Mouse (Mus musculus) intestine, embryonic 15.5 days (tissue): ENCODE data around the gene H13. TPM values are rescaled to one million over a fixed set of nuclear protein-coding genes. Genes with fewer than 3 reads are reported as not detected.

Experiments
- ATAC-seq: fragments of 200-750 bp; cut with Nextera tagmentation; 2 replicates; pipeline ENCODE4 v1.8.0; 2017; ENCODE audit warnings: moderate TSS enrichment, moderate library complexity
- H3K27ac ChIP-seq: fragments of 300-500 bp; sonication (generic); 2 replicates; pipeline ENCODE4 v1.5.1; 2015; ENCODE audit warnings: mild to moderate bottlenecking, inconsistent platforms
- H3K27me3 ChIP-seq: fragments of 300-500 bp; sonication (generic); replicated peaks from 2 replicates; pipeline ENCODE4 v1.6.1; 2015; ENCODE audit warnings: inconsistent platforms
- H3K36me3 ChIP-seq: fragments of 300-500 bp; sonication (generic); 2 replicates; pipeline ENCODE4 v1.6.1; 2015; ENCODE audit warnings: inconsistent platforms
- H3K4me1 ChIP-seq: fragments of 300-500 bp; sonication (generic); replicated peaks from 2 replicates; pipeline ENCODE4 v1.6.1; 2015; ENCODE audit warnings: inconsistent platforms
- H3K4me2 ChIP-seq: fragments of 300-500 bp; sonication (generic); replicated peaks from 2 replicates; pipeline ENCODE4 v1.6.1; 2015; ENCODE audit warnings: mild to moderate bottlenecking, inconsistent platforms
- H3K4me3 ChIP-seq: fragments of 300-500 bp; sonication (generic); replicated peaks from 2 replicates; pipeline ENCODE4 v1.5.1; 2015; ENCODE audit warnings: inconsistent platforms
- H3K9ac ChIP-seq: fragments of 300-500 bp; sonication (generic); 2 replicates; pipeline ENCODE4 v1.6.1; 2015; ENCODE audit warnings: inconsistent platforms
- H3K9me3 ChIP-seq: fragments of 300-500 bp; sonication (generic); 2 replicates; pipeline ENCODE4 v1.6.1; 2016; ENCODE audit warnings: inconsistent platforms
- WGBS: fragments of 180-500 bp; shearing (Covaris S2); methylation state at CpG from one replicate; pipeline ENCODE4 v1.1.7; 2015; 5-methylcytosine and 5-hydroxymethylcytosine counted together
- polyA plus RNA-seq: library from polyadenylated mRNA; unstranded; fragments of >200 nt; fragmentation: Nextera tagmentation; extraction: Ambion mirVana; gene quantifications from 2 replicates; pipeline ENCODE4 v1.2.1, GENCODE M21; 2015

The H13 gene
- polyA plus RNA-seq, 1 experiment from 2014 or later: 115 TPM

DNA sequence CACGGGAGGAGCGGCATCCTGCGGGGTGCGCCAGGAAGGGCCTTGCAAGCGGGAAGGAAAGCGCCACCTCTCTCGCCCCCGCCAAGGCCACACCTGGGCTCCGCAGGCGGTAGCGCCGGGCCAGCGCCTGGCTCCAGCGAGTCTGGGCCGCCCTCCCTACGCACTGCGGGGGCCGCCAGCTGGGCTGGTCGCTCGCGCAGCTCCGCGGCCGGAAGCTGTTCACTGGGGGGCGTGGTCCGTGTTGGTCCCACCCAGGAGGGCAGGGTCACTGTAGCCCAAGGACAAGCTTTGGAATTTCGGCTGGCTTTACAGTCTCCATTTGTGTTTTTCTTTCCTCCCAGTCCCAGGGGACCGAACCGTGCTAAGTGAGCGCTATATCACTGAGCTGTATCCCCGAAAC lies 38.4 kb downstream of the H13 start:
- peak overlapping the region; percentile 39 for H3K4me3 ChIP-seq
- H3K4me2 ChIP-seq: peak overlapping the region; percentile 64
- ATAC-seq: peak; percentile 97
- no peaks in the 10 kb centered on the region for H3K9me3 ChIP-seq
- peaks cover 31% of the 10 kb centered on the region for H3K4me1 ChIP-seq
- H3K27me3 ChIP-seq: no peaks in the 10 kb centered on the region
- peak overlapping the region; percentile 90 for H3K27ac ChIP-seq
- peak overlapping the region; percentile 62 for H3K9ac ChIP-seq
- 3% methylated on average over 31 of the region's 31 CpGs for WGBS
- peaks cover 32% of the 10 kb centered on the region for H3K36me3 ChIP-seq

DNA sequence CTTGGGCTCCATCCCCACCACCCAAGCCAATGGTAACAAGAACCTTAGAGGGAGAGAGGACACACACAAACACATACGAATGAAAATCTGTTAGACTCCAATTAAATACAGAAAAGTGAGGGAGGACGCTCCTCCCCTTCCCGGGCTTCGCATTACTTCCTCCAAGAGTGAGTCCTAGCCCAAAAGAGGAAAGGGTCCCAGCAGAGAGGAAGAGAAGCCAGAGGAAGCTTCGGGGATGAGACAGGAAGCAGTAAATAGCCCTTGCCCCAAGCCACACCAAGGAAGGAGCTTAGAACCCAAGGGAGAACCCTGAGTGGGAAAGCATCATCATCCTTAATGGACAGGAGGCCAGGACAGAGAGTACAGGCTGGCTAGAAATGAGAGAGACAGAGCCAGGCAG lies 39.8 kb downstream of the H13 start:
- H3K9ac ChIP-seq: no peak overlapping the region
- H3K27me3 ChIP-seq: no peaks in the 10 kb centered on the region
- ATAC-seq: no peak
- WGBS: 91% methylated on average over 5 of the region's 5 CpGs
- peaks cover 19% of the 10 kb centered on the region for H3K36me3 ChIP-seq
- H3K4me2 ChIP-seq: no peak overlapping the region
- no peaks in the 10 kb centered on the region for H3K9me3 ChIP-seq
- no peak overlapping the region for H3K4me3 ChIP-seq
- H3K4me1 ChIP-seq: peaks cover 31% of the 10 kb centered on the region
- H3K27ac ChIP-seq: no peak overlapping the region

DNA sequence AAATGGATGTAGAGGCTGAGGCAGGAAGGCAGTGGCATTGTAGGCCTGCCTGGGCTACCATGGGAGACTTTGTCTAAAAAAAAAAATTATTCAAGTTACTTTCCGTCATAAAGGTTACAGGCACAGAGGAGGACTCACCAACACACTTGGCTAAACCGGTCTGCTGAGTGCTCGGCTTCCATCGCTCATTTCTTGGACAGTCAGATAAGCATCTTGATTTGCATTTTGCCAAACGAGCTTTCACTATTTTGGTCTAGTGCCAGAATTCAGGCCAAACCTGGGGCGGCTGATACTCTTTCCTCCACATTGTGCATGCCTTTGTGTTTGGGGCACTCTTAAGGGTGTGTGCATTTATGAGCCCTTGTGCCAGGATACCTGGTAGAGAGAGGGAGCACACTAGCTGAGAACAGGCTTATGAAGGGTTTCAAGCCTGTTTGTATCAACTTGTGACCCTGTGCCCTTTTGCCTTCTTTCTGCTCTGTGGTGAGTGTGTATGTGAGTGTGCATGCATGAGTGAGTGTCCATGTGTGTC lies 47.0 kb downstream of the H13 start:
- Histone ChIP-seq H3K27ac (no peak overlapping the region), H3K9me3 (no peaks in the 10 kb centered on the region), H3K27me3 (no peaks in the 10 kb centered on the region), H3K4me1 (peaks cover 2% of the 10 kb centered on the region; the same call in 1 of the 2 replicates), H3K4me3 (no peak overlapping the region), H3K36me3 (no peaks in the 10 kb centered on the region), H3K9ac (no peak overlapping the region), H3K4me2 (no peak overlapping the region)
- 59% methylated on average over 6 of the region's 6 CpGs for WGBS
- 0 out of 2 replicates have a peak, but pooled peaks have one; percentile 21 for ATAC-seq

DNA sequence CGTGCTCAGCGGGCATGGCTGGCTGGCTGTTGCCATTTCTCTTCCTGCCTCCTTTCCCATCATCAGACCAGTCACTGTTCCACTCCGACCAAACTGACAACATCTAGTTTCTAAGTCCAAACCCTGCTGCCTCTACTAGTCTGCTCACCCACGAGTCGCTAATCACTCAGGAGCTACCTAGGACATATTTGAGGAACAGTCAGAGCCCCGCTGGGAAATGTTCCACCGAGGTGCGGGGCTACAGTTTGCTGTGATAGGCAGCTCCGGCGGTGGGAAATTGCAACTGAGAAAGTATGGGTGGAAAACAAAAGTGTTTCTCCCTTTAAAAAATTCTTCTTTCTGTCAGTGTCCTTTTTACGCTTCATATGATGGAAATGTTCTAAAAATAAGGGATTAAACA lies 48.4 kb downstream of the H13 start:
- Histone ChIP-seq H3K4me3 (no peak overlapping the region), H3K4me1 (peaks cover 2% of the 10 kb centered on the region; the same call in 1 of the 2 replicates), H3K9ac (no peak overlapping the region), H3K9me3 (no peaks in the 10 kb centered on the region), H3K27ac (no peak overlapping the region), H3K27me3 (no peaks in the 10 kb centered on the region), H3K36me3 (no peaks in the 10 kb centered on the region), H3K4me2 (no peak overlapping the region)
- WGBS: 66% methylated on average over 11 of the region's 11 CpGs
- no peak for ATAC-seq

DNA sequence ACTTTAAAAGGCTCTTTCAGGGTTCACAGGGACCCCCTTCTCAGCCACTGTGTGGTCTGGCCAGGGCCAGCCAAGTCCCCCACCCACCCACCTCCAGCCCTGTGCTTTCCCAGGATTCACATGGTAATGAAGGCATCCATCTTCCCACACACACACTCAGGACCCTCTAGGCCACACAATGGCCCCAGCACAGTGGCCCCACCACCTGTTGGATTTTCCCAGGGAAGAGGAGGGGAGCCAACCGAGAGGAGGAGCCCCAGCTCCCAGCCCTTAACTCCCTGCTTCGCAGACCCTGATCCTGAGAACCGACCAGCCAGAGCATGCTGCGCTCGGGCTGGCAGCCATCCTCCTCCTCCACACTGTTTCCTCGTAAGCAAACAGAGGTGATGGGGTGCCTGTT lies 48.8 kb downstream of the H13 start:
- Histone ChIP-seq H3K27me3 (no peaks in the 10 kb centered on the region), H3K9me3 (no peaks in the 10 kb centered on the region), H3K4me2 (no peak overlapping the region), H3K4me3 (no peak overlapping the region), H3K4me1 (peaks cover 2% of the 10 kb centered on the region; the same call in 1 of the 2 replicates), H3K36me3 (no peaks in the 10 kb centered on the region), H3K27ac (no peak overlapping the region), H3K9ac (no peak overlapping the region)
- 40% methylated on average over 6 of the region's 6 CpGs for WGBS
- peak; percentile 38; the same call in 1 of the 2 replicates for ATAC-seq

DNA sequence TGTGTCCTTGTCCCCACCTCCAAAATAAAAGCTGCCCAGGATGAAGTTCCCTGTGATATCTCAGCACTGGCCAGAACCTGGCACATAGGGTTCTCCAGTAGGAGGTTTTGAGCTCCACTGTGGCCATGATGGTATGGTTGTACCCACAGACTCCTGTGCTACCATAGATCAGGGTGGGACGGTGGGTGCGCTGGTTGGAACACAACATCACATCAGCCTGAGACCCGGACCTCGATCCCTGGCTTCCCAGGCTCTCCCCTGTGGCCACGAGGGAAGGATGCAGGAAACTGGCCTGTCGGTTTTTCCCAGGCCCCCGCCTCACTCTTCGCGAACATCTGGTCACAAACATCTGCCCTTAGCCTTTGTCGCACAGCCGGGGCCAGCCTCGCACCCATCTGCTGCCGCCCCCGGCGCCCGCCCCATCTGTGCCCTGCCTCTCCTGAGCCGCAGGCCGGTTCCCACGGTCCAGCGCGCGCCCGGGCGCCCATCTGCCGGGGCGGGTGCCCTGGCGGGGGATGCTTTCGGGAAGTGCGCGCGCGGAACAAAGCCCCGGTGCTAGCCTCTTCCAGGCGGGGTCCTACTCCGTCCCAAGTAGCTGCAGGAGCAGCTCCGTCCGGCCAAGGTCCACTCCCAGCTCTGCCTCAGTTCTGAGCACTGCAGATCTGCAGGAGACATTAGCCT lies 54.5 kb downstream of the H13 start:
- Histone ChIP-seq H3K27me3 (no peaks in the 10 kb centered on the region), H3K4me2 (peak overlapping the region; percentile 83), H3K9me3 (no peaks in the 10 kb centered on the region), H3K4me1 (peaks cover 39% of the 10 kb centered on the region), H3K27ac (no peak overlapping the region; the same call in 1 of the 2 replicates), H3K9ac (peak overlapping the region; percentile 59), H3K4me3 (peak overlapping the region; percentile 31), H3K36me3 (no peaks in the 10 kb centered on the region)
- peak; percentile 48 for ATAC-seq
- WGBS: 4% methylated on average over 37 of the region's 37 CpGs

DNA sequence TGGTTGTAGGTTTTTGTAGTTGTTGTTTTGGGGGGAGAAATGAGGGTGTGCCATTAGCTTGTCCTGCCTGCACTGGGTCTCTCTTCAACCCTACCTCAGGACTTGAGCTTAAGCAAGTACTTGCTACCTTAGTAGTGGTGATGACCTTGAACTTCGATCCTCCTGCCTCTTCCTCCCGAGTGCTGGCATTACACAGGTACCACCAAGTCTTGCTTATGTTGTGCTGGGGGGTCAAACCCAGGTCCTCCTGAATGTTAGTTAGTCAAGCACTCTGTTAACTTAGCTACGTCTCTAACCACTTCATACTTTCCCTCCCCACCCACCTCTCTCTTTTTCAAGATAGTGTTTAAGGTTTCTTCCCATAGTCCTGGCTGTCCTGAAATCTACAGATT lies 55.1 kb downstream of the H13 start:
- H3K4me2 ChIP-seq: peak overlapping the region; percentile 83
- peak overlapping the region; percentile 59; the same call in 1 of the 2 replicates for H3K9ac ChIP-seq
- H3K27me3 ChIP-seq: no peaks in the 10 kb centered on the region
- no peaks in the 10 kb centered on the region for H3K9me3 ChIP-seq
- no peak for ATAC-seq
- H3K4me1 ChIP-seq: peaks cover 44% of the 10 kb centered on the region
- H3K27ac ChIP-seq: no peak overlapping the region
- whole genome bisulfite sequencing: 56% methylated on average over 3 of the region's 3 CpGs
- H3K36me3 ChIP-seq: no peaks in the 10 kb centered on the region
- H3K4me3 ChIP-seq: peak overlapping the region; percentile 31

DNA sequence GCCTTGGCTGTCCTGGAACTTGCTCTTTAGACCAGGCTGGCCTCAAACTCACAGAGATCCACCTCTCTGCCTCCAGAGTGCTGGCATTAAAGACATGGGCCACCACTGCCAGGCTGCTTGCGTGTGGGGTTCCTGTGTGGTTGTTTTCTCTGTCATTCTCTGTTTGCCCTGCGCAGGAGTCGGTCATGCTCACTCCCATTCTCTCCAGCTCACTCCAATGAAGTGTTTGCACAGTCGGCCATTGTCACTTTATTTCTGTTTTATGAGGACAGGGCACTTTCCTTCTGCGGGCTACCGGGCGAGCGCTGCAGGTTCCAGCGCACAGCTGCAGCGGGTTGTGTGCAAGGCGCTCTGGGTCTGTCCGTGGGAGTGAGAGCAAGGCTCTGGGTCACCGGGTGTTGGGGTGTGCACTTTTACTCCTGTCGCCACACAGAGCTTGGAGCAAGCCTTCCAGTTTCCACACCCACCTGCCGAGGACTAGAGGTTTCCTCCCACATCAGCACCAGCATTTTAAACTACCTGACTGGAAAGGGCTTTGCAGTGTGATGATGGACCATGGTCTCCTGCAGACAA lies 56.0 kb downstream of the H13 start:
- WGBS: 48% methylated on average over 15 of the region's 15 CpGs
- Histone ChIP-seq H3K4me3 (no peak overlapping the region), H3K4me2 (peak overlapping the region; percentile 27; the same call in 1 of the 2 replicates), H3K9me3 (no peaks in the 10 kb centered on the region), H3K27ac (0 out of 2 replicates have a peak overlapping the region, but pooled peaks have one; percentile 34), H3K36me3 (no peaks in the 10 kb centered on the region), H3K27me3 (no peaks in the 10 kb centered on the region), H3K4me1 (peaks cover 54% of the 10 kb centered on the region), H3K9ac (no peak overlapping the region)
- no peak for ATAC-seq

DNA sequence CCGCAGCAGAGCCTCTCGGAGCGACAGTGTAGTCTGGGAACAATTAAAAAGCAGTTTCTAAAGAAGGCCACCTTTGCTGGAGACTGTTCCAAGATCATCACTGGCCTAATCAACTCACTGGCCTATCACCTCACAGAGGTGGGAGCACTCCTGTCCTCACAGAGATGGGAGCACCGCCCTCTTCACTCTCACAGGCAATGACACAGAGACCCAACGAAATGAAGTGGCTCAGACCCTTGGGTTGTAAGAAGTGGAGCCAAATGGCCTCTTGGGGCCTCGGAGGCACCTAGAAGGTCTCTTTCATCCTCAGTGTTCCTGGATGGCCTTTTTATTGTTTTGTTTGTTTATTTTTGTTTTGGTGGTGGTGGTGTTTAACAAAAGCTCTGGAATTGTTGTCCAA lies 57.0 kb downstream of the H13 start:
- H3K36me3 ChIP-seq: no peaks in the 10 kb centered on the region
- H3K27ac ChIP-seq: 0 out of 2 replicates have a peak overlapping the region, but pooled peaks have one; percentile 56
- no peak overlapping the region for H3K9ac ChIP-seq
- no peaks in the 10 kb centered on the region for H3K9me3 ChIP-seq
- no peaks in the 10 kb centered on the region for H3K27me3 ChIP-seq
- no peak overlapping the region for H3K4me2 ChIP-seq
- 89% methylated on average over 6 of the region's 6 CpGs for WGBS
- H3K4me3 ChIP-seq: no peak overlapping the region
- ATAC-seq: no peak
- H3K4me1 ChIP-seq: peaks cover 56% of the 10 kb centered on the region

DNA sequence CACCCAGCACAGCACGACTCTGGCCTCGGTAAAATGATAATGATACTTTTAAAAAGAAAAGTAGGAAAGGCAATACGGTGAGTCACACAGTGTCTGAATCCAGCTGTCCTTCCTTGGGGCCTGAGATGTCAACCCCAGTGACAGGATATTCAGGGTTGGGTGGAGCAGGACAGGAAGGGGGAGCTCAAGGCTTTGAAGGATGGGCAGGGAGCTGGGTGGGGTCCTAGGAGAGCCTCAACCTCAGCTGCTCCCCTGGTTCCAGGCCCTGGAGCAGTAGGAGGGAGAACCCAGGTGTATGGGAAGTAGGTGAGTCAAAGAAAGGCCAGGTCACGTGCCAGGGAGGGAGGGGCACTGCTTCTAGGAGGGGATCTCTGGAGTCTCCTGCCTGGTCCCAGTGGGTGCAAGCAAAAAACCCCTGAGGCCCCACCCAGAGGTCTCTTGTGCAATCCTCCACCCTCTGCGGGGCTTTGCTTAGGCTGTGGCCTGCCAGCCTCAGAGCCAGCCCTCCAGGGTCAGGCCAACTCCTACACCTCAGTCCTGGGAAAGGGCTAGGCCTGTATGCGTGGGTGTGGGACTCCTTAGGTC lies 57.6 kb downstream of the H13 start:
- no peaks in the 10 kb centered on the region for H3K36me3 ChIP-seq
- peaks cover 56% of the 10 kb centered on the region for H3K4me1 ChIP-seq
- no peaks in the 10 kb centered on the region for H3K27me3 ChIP-seq
- peak overlapping the region; percentile 56 for H3K27ac ChIP-seq
- 38% methylated on average over 6 of the region's 6 CpGs for WGBS
- no peak overlapping the region for H3K4me3 ChIP-seq
- H3K9ac ChIP-seq: no peak overlapping the region
- no peaks in the 10 kb centered on the region for H3K9me3 ChIP-seq
- peak; percentile 13; the same call in 1 of the 2 replicates for ATAC-seq
- H3K4me2 ChIP-seq: no peak overlapping the region

DNA sequence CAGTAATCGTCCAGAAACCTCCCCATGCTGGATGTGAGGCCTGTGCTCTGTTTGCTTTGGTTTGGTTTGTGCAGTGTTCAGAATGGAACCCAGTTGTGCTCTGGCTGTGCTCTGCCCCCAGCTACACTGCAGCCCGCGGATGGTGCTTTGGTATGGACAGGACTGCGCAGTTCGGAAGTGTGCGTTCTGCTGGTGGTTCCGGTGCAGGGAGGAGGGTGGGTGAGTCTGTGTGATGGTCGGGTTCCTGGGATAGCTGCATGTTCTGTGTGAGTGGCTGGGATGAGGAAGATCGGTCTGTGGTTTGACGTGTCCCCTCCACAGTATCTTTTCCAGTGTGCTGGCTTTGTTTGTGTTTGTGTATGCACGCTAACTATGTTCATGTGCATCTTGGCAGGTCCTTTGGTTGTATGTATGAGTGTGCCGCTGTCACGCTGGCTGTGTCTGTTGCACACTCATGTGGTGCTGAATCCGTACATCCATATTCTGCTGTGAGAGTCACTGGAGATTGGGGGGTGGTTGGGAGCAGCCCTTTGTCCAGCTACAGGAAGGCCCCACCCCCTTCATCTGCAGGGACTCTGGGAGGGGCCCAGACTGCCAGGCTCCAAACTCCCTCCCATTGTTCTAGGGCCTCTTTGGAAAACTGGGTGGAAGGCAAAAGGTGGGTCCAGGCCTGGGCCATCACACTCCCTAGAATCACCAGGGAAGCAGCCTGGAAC lies 58.7 kb downstream of the H13 start:
- ATAC-seq: peak; percentile 19; the same call in 1 of the 2 replicates
- H3K36me3 ChIP-seq: no peaks in the 10 kb centered on the region
- 78% methylated on average over 14 of the region's 14 CpGs for WGBS
- H3K9ac ChIP-seq: no peak overlapping the region
- H3K27ac ChIP-seq: peak overlapping the region; percentile 56
- H3K4me1 ChIP-seq: peaks cover 61% of the 10 kb centered on the region
- no peaks in the 10 kb centered on the region for H3K9me3 ChIP-seq
- no peaks in the 10 kb centered on the region for H3K27me3 ChIP-seq
- no peak overlapping the region for H3K4me3 ChIP-seq
- H3K4me2 ChIP-seq: no peak overlapping the region

DNA sequence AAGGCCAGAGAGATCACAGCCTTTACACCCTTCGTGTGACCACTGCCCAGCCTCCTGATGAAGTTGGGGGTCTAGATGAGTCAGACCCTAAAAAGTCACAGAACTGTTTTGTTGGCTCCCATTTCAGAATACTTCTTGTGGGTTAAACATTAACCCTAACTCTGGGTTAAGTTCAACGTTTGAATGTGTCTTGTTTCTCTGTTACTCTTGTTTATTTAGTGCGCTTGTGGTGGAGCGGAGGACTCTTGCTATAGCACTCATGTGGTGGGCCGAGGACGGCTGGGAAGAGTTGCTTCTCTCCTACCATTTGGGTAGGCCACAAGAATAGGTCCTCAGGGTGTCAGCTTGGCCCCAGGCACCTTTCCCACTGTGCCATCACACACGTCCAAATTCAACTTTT lies 59.3 kb downstream of the H13 start:
- no peak for ATAC-seq
- Histone ChIP-seq H3K4me1 (peaks cover 65% of the 10 kb centered on the region), H3K9me3 (no peaks in the 10 kb centered on the region), H3K4me3 (no peak overlapping the region), H3K4me2 (no peak overlapping the region), H3K27me3 (no peaks in the 10 kb centered on the region), H3K27ac (peak overlapping the region; percentile 77), H3K36me3 (no peaks in the 10 kb centered on the region), H3K9ac (no peak overlapping the region)
- 64% methylated on average over 7 of the region's 7 CpGs for WGBS
